Mouse (Mus musculus) forebrain, embryonic 11.5 days (tissue): ENCODE results near the gene Fxyd1. TPM values are rescaled to one million over a fixed set of nuclear protein-coding genes. Genes with fewer than 3 reads are reported as not detected.

Experiments
- ATAC-seq: fragments of 200-750 bp; cut with Nextera tagmentation; replicated peaks from 2 replicates; pipeline ENCODE4 v1.8.0; 2017; ENCODE audit warnings: moderate TSS enrichment; ENCODE audit not compliant: low FRiP score
- DNase-seq: peaks from one replicate; pipeline ENCODE4 v3.0.0-alpha.2; 2017; ENCODE audit warnings: low spot score
- H3K27ac ChIP-seq: fragments of 300-500 bp; sonication (generic); 2 replicates; pipeline ENCODE4 v1.5.1; 2014; ENCODE audit warnings: low read depth, low read length
- H3K27me3 ChIP-seq: fragments of 300-500 bp; sonication (generic); 2 replicates; pipeline ENCODE4 v1.6.1; 2014; ENCODE audit warnings: mild to moderate bottlenecking, low read length, mixed read lengths; ENCODE audit not compliant: control insufficient read depth, insufficient read depth
- H3K36me3 ChIP-seq: fragments of 300-500 bp; sonication (generic); 2 replicates; pipeline ENCODE4 v1.6.1; 2014; ENCODE audit warnings: mild to moderate bottlenecking, low read length, moderate library complexity, mixed read lengths; ENCODE audit not compliant: control insufficient read depth, insufficient read depth
- H3K4me1 ChIP-seq: fragments of 300-500 bp; sonication (generic); replicated peaks from 2 replicates; pipeline ENCODE4 v1.6.1; 2014; ENCODE audit warnings: low read length, mixed read lengths; ENCODE audit not compliant: control insufficient read depth, insufficient read depth
- H3K4me2 ChIP-seq: fragments of 300-500 bp; sonication (generic); 2 replicates; pipeline ENCODE4 v1.6.1; 2014; ENCODE audit warnings: low read depth, mild to moderate bottlenecking, low read length, moderate library complexity, mixed read lengths; ENCODE audit not compliant: severe bottlenecking
- H3K4me3 ChIP-seq: fragments of 300-500 bp; sonication (generic); 2 replicates; pipeline ENCODE4 v1.5.1; 2014; ENCODE audit warnings: low read depth, low read length
- H3K9ac ChIP-seq: fragments of 300-500 bp; sonication (generic); 2 replicates; pipeline ENCODE4 v1.6.1; 2014; ENCODE audit warnings: low read length
- H3K9me3 ChIP-seq: fragments of 300-500 bp; sonication (generic); 2 replicates; pipeline ENCODE4 v1.6.1; 2016; ENCODE audit warnings: low read length, mixed read lengths; ENCODE audit not compliant: control insufficient read depth
- WGBS: fragments of 180-500 bp; shearing (Covaris S2); extraction: QIAGEN DNeasy Blood & Tissue Kit; methylation state at CpG from one replicate; pipeline ENCODE4 v1.1.7; 2014; 5-methylcytosine and 5-hydroxymethylcytosine counted together
- polyA plus RNA-seq: library from polyadenylated mRNA; unstranded; fragments of >200 nt; fragmentation: Nextera tagmentation; extraction: Ambion mirVana; gene quantifications from 2 replicates; pipeline ENCODE4 v1.2.1, GENCODE M21; 2014

Fxyd1 gene
- polyA plus RNA-seq, 1 experiment from 2014 or later, result 2.9 TPM

DNA sequence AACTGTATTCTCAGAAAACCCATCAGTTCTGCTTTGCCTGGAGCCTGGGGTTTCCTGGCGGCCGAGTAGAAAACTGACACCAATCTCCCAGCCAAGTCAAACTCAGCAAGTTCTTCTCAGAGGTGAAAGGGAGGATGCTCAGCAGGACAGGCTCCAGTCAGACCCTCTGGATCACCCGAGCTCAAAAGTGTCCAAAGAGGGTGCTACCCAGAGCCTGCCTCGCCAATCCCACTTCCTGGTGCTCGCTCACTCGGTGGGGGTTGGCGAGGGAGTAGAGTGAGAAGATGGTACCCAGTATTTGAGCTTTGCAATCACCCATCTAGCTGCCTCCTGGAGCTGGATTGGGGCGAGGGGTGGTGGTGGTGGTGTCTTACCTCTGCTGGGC lies 16.0 kb downstream of the Fxyd1 start:
- H3K4me1 ChIP-seq, result 0 out of 2 replicates have a peak, but pooled peaks cover 2% of the 10 kb centered on the region

DNA sequence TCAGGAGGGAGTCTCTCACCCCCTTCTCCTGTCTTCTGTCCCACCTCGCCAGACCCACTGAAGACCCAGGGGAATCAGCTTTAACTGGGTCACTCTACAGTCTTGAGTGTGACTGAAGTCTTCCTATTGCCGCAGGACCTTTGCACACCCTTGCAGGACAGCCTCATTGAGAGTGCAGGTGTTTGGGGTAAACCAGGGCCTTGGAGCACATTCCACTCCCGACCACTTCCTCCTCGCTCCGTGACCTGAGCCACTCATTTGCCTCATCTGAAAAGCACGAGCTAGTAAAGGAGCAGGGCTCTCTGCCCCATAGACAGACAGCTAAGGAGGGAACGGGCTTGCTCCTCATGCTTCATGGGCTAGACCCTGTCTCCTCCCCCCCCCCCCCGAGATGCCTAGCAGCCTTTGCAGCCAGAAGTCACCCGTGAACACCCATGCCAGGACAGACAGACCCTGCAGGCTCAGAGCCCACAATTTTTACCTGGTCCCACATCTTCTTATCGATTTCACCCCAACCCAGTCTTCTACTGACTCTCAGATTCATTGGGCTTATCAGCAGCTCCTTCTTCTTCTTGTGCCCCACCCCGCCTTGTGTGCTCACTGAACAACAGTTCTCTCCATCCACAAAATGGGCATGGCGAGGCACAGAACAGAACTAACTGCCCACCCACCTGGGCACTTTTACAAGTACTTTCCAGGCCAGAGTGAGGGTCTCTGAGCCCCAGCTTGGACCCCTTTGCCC lies 16.5 kb downstream of the Fxyd1 start:
- H3K27me3 ChIP-seq, result peaks cover 16% of the 10 kb centered on the region
- DNase-seq (no peak), ATAC-seq (no peak)
- WGBS, result 83% methylated on average over 12 of the region's 12 CpGs
- H3K4me3 ChIP-seq, result no peak overlapping the region
- no peak overlapping the region for H3K4me2 ChIP-seq
- H3K9me3 ChIP-seq, result no peaks in the 10 kb centered on the region
- H3K27ac ChIP-seq, result no peak overlapping the region
- H3K9ac ChIP-seq, result no peak overlapping the region
- H3K36me3 ChIP-seq, result no peaks in the 10 kb centered on the region
- H3K4me1 ChIP-seq, result 0 out of 2 replicates have a peak, but pooled peaks cover 2% of the 10 kb centered on the region

More for the DNA sequence above, 16.0 kb downstream of the Fxyd1 start:
- H3K4me2 ChIP-seq, result no peak overlapping the region
- no peak overlapping the region for H3K27ac ChIP-seq
- no peaks in the 10 kb centered on the region for H3K9me3 ChIP-seq
- H3K9ac ChIP-seq, result no peak overlapping the region
- whole genome bisulfite sequencing, result 38% methylated on average over 8 of the region's 8 CpGs
- peaks cover 16% of the 10 kb centered on the region for H3K27me3 ChIP-seq
- no peak for DNase-seq
- no peak for ATAC-seq
- no peaks in the 10 kb centered on the region for H3K36me3 ChIP-seq
- H3K4me3 ChIP-seq, result no peak overlapping the region

DNA sequence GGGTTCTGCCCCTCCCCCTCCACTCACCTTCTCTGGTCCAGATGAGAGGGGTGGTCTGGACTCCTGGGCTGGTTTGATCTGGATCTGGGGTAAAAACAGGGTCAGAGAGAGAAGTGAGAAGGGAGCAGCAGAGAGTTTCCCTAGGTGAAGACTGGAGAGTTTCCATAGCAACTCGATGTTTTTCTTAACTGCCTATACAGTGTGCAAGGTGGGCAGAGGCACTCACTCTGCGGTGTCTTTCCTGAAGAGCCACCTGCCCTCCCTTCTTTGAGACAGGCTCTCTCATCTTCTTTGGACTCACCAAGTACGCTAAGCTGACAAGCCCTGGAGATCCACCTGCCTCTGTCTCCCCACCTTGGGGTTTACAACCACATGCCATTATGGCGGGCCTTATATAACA lies 18.0 kb downstream of the Fxyd1 start:
- no peak for ATAC-seq
- peaks cover 16% of the 10 kb centered on the region for H3K27me3 ChIP-seq
- H3K4me1 ChIP-seq, result 0 out of 2 replicates have a peak, but pooled peaks cover 2% of the 10 kb centered on the region
- H3K9ac ChIP-seq, result no peak overlapping the region
- no peaks in the 10 kb centered on the region for H3K36me3 ChIP-seq
- WGBS, result 93% methylated on average over 4 of the region's 4 CpGs
- H3K9me3 ChIP-seq, result no peaks in the 10 kb centered on the region
- H3K27ac ChIP-seq, result no peak overlapping the region
- H3K4me2 ChIP-seq, result no peak overlapping the region
- no peak overlapping the region for H3K4me3 ChIP-seq
- no peak for DNase-seq

DNA sequence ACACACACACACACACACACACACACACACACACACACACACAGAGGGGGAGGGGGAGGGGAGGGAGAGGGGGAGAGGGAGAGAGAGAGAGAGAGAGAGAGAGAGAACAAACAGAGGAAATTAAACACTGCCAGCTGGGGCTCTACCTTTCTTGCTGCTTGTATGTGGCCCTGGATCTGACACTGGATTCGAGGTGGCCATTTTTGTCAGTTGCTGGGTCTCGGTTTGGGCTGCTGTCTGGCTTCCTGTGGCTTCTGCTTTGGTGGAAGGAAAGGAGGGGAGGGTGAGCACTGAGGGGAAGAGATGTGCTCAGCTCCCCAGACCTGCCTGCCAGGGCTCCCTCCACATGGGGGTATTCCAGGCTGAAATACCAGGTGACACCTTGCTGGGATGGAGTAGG lies 19.3 kb downstream of the Fxyd1 start:
- Histone ChIP-seq H3K9me3 (no peaks in the 10 kb centered on the region), H3K9ac (no peak overlapping the region), H3K4me3 (no peak overlapping the region), H3K4me2 (no peak overlapping the region), H3K4me1 (0 out of 2 replicates have a peak, but pooled peaks cover 2% of the 10 kb centered on the region), H3K36me3 (no peaks in the 10 kb centered on the region), H3K27me3 (peaks cover 14% of the 10 kb centered on the region), H3K27ac (no peak overlapping the region)
- ATAC-seq (no peak), DNase-seq (no peak)
- WGBS, result 63% methylated on average over 2 of the region's 2 CpGs

DNA sequence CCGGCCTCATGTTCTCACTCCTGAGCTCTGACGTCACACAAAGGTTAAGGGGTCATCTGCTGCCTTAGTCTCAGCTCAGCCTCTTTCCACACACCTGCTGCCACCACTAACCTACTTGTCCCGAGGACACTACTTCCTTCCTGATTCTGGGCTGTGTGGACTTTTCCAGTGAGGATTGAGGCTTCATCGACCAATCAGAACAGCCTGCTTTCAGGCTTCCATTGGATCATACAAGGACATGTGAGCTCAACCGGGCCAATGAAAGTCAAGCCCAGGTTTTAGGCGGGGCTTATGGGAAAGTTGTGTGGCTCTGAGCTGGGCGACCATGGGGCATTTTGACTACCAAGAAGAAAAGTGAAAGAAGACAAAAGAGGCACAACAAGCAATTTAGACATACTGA lies 20.1 kb downstream of the Fxyd1 start:
- Histone ChIP-seq H3K27me3 (peaks cover 6% of the 10 kb centered on the region), H3K27ac (no peak overlapping the region), H3K4me2 (no peak overlapping the region), H3K36me3 (no peaks in the 10 kb centered on the region), H3K4me1 (0 out of 2 replicates have a peak, but pooled peaks cover 2% of the 10 kb centered on the region), H3K9ac (no peak overlapping the region), H3K9me3 (no peaks in the 10 kb centered on the region), H3K4me3 (no peak overlapping the region)
- whole genome bisulfite sequencing, result 89% methylated on average over 7 of the region's 7 CpGs
- ATAC-seq, result no peak
- DNase-seq, result no peak

DNA sequence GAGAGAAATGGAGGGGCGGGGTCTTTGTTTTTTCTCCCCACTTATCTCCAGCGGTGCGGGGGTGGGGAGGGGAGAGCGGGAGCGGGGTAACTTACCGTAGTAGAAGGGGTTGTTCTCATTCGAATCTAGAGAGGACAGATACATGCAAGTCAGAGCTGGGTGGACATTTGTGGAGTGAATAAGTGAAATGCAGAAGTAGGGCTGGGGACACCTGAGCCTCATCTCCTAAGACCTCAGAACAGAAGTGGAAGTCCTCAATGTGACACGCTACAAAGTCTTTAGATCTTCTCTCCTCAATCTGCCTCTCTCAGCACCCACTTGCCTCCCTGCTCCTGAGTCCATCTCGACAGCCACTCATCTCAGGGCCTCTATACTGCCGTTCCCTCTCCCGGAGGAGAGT lies 21.7 kb downstream of the Fxyd1 start:
- Histone ChIP-seq H3K4me1 (no peaks in the 10 kb centered on the region), H3K27ac (no peak overlapping the region), H3K9ac (no peak overlapping the region), H3K36me3 (no peaks in the 10 kb centered on the region), H3K4me2 (no peak overlapping the region), H3K9me3 (no peaks in the 10 kb centered on the region), H3K4me3 (no peak overlapping the region), H3K27me3 (no peaks in the 10 kb centered on the region)
- DNase-seq (no peak), ATAC-seq (no peak)
- 82% methylated on average over 11 of the region's 11 CpGs for whole genome bisulfite sequencing

DNA sequence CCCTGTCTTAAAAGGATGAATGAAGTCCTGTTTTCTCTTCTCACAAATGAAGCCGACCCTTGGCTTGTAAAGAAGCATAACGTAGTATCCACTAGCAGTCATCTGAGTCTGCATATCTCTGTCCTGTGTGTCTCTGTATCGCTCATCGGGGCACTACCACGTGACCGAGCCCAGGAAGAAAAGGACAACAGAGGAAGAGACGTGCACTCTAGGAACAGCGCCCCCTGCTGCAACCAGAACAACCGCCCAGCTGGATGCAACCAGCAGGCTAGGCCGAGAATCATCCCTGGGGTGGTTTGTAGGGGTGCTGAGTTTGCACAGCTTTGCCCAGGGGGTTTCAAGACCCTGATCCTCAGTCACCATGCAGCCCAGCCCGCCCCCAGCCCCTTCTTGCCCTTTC lies 22.2 kb downstream of the Fxyd1 start:
- Histone ChIP-seq H3K9me3 (no peaks in the 10 kb centered on the region), H3K4me1 (no peaks in the 10 kb centered on the region), H3K27me3 (no peaks in the 10 kb centered on the region), H3K27ac (no peak overlapping the region), H3K4me2 (no peak overlapping the region), H3K36me3 (no peaks in the 10 kb centered on the region), H3K4me3 (no peak overlapping the region), H3K9ac (no peak overlapping the region)
- WGBS, result 65% methylated on average over 11 of the region's 11 CpGs
- ATAC-seq, result no peak
- no peak for DNase-seq

DNA sequence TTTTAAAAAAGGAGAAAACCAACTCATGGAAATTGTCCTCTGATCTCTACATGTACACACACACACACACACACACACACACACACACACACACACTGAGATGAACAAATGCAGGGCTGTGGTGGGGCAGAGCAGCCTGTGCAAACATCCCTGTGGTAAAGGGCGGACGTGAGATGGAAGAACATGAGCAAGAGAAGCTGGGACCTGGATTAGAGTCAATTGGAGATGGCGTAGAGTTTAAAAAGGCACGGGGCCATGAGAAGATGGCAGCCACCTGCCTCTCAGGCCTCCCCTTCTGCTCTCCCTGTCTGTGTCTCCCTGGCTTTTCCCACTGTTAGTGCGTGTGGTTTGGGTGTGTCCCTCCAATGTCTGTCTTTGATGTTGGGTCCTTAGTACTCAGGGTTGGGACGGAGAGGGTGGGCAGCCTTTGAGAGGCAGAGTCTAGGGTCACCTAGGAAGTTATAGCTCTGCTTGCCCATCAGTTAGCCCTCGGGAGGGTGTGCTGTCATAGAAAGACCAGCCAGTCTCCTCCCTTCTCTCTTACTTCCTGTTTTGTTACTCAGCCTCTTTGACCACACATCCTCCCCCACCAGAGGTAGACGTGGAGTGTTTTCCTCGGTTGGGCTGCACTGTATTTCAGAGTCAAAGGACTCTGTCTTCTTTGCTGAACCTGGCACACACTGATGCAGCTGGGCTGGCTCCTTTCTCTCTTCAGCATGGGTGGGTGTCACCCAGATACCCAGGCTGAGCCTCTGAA lies 23.4 kb downstream of the Fxyd1 start:
- Histone ChIP-seq H3K27ac (no peak overlapping the region), H3K4me1 (no peaks in the 10 kb centered on the region), H3K4me3 (no peak overlapping the region), H3K9me3 (no peaks in the 10 kb centered on the region), H3K36me3 (no peaks in the 10 kb centered on the region), H3K4me2 (no peak overlapping the region), H3K9ac (no peak overlapping the region), H3K27me3 (no peaks in the 10 kb centered on the region)
- ATAC-seq, result no peak
- DNase-seq, result no peak
- 77% methylated on average over 9 of the region's 9 CpGs for WGBS
